Mouse (Mus musculus) C2C12 (cell line): ENCODE data around the gene Vmn1r45. TPM values are rescaled to one million over a fixed set of nuclear protein-coding genes. Genes with fewer than 3 reads are reported as not detected.

Experiments used
- H3K27me3 ChIP-seq: one replicate; pipeline ENCODE4 v1.6.1; 2011; ENCODE audit not compliant: control insufficient read depth, insufficient read depth, insufficient read length
- H3K36me3 ChIP-seq: one replicate; pipeline ENCODE4 v1.6.1; 2011; ENCODE audit not compliant: control insufficient read depth, insufficient read depth
- H3K4me3 ChIP-seq: one replicate; pipeline ENCODE4 v1.5.1; 2011; ENCODE audit warnings: mild to moderate bottlenecking, control low read depth; ENCODE audit not compliant: poor library complexity, insufficient read depth, severe bottlenecking
- H3K79me2 ChIP-seq: one replicate; pipeline ENCODE4 v1.6.1; 2011; ENCODE audit not compliant: control insufficient read depth, insufficient read depth
- H3K79me3 ChIP-seq: one replicate; pipeline ENCODE4 v1.6.1; 2011; ENCODE audit warnings: low read depth, control low read depth
- H3ac ChIP-seq: one replicate; pipeline ENCODE3; 2011; ENCODE audit warnings: low read depth; ENCODE audit not compliant: control insufficient read depth, insufficient read length
- CEBPB ChIP-seq: IDR thresholded peaks from one replicate; pipeline ENCODE4 v1.6.1; 2011; ENCODE audit warnings: low read depth, mild to moderate bottlenecking, control low read depth, moderate library complexity
- CTCF ChIP-seq: IDR thresholded peaks from one replicate; pipeline ENCODE4 v1.5.1; 2011; ENCODE audit not compliant: control insufficient read depth, insufficient read depth, insufficient read length
- FOSL1 ChIP-seq: IDR thresholded peaks from one replicate; pipeline ENCODE4 v1.8.0; 2011; ENCODE audit warnings: mild to moderate bottlenecking, low read length; ENCODE audit not compliant: poor library complexity, insufficient read depth, severe bottlenecking
- MAX ChIP-seq: IDR thresholded peaks from one replicate; pipeline ENCODE4 v1.6.1; 2011; ENCODE audit warnings: mild to moderate bottlenecking, control low read depth
- MYOD1 ChIP-seq: IDR thresholded peaks from one replicate; pipeline ENCODE4 v1.6.1; 2011; ENCODE audit warnings: low read depth; ENCODE audit not compliant: control insufficient read depth, insufficient read length
- MYOG ChIP-seq: IDR thresholded peaks from one replicate; pipeline ENCODE4 v1.6.1; 2011; ENCODE audit not compliant: control insufficient read depth, insufficient read length; ENCODE audit errors: extremely low read depth
- USF1 ChIP-seq: IDR thresholded peaks from one replicate; pipeline ENCODE4 v1.6.1; 2011; ENCODE audit warnings: low read depth, mild to moderate bottlenecking, control low read depth, moderate library complexity
- polyA plus RNA-seq: library from polyadenylated mRNA; unstranded; fragments of >200 nt; fragmentation: generic; extraction: Trizol; gene quantifications from one replicate; pipeline ENCODE4 v1.2.1, GENCODE M21; 2012; ENCODE audit warnings: missing spikeins

Vmn1r45 gene
- polyA plus RNA-seq, 1 experiment, result not detected

- Histone ChIP-seq H3K27me3 (no peaks in the 10 kb centered on the region), H3K4me3 (no peak overlapping the region), H3K79me3 (no peaks in the 10 kb centered on the region), H3K36me3 (no peaks in the 10 kb centered on the region), H3ac (no peak overlapping the region), H3K79me2 (no peaks in the 10 kb centered on the region)
- TF ChIP-seq MYOG (no peak), USF1 (no peak), MAX (no peak), CEBPB (no peak), FOSL1 (no peak), CTCF (no peak), MYOD1 (no peak)
Measured at GRCm38 (mm10) chr6:89883812-89884211, 56.6 kb downstream of the Vmn1r45 start.

GRCm38 (mm10) chr6:89883360-89883759 is 57.0 kb downstream of the Vmn1r45 start, which contains the start of gene Vmn1r44:
Vmn1r44 (plus strand) TSS chr6:89883660.
- H3K79me3 ChIP-seq, result no peaks in the 10 kb centered on the region
- no peaks in the 10 kb centered on the region for H3K79me2 ChIP-seq
- no peak within 1 kb of the TSS for H3ac ChIP-seq
- no peak within 1 kb of the TSS for H3K4me3 ChIP-seq
- TF ChIP-seq USF1 (no peak), MYOD1 (no peak), MYOG (no peak), MAX (no peak), CEBPB (no peak), FOSL1 (no peak), CTCF (no peak)
- H3K36me3 ChIP-seq, result no peaks in the 10 kb centered on the region
- H3K27me3 ChIP-seq, result no peaks in the 10 kb centered on the region

Other genes with a start within 250 kb of the Vmn1r45 start
- gene Vmn1r40, start 233.1 kb downstream of the Vmn1r45 start, polyA plus RNA-seq, result not detected
- not detected for gene Vmn1r41, start 199.8 kb downstream of the Vmn1r45 start, polyA plus RNA-seq
- not detected for gene Vmn1r42, start 64.2 kb downstream of the Vmn1r45 start, polyA plus RNA-seq
- gene Vmn1r43, start 64.2 kb downstream of the Vmn1r45 start, polyA plus RNA-seq, result 0.04 TPM
- not detected for gene Vmn1r44, start 56.9 kb downstream of the Vmn1r45 start, polyA plus RNA-seq
- gene Vmn1r46, start 28.7 kb upstream of the Vmn1r45 start, polyA plus RNA-seq, result not detected
- gene Vmn1r47, start 75.5 kb upstream of the Vmn1r45 start, polyA plus RNA-seq, result not detected
- not detected for gene Vmn1r48, start 96.2 kb upstream of the Vmn1r45 start, polyA plus RNA-seq
- not detected for gene Vmn1r49, start 137.9 kb upstream of the Vmn1r45 start, polyA plus RNA-seq
- gene Vmn1r50, start 160.8 kb upstream of the Vmn1r45 start, polyA plus RNA-seq, result not detected
- gene Vmn1r51, start 182.0 kb upstream of the Vmn1r45 start, polyA plus RNA-seq, result not detected
- not detected for gene Vmn1r52, start 234.2 kb upstream of the Vmn1r45 start, polyA plus RNA-seq